Mouse (Mus musculus): ENCODE data around the gene Sft2d1. TPM values are rescaled to one million over a fixed set of nuclear protein-coding genes. Genes with fewer than 3 reads are reported as not detected.

The Sft2d1 gene
- polyA plus RNA-seq, 1 experiment from 2014 or later = 92.5 TPM

- ATAC-seq = peak; percentile 97
- peak overlapping the region; percentile 86 for H3K4me2 ChIP-seq (ENCODE audit: low read depth, low read length)
- under 1% methylated on average over 72 of the region's 77 CpGs for WGBS
Observed at GRCm38 (mm10) chr17:8283526-8284253, 27.2 kb upstream of the Sft2d1 start.

GRCm38 (mm10) chr17:8284254-8284661, 26.6 kb upstream of the Sft2d1 start:
- Histone ChIP-seq H3K4me2 (ENCODE audit: low read depth, low read length) (peak overlapping the region; percentile 72), H3K4me3 (ENCODE audit: low read length) (peak overlapping the region; percentile 88), H3K9ac (ENCODE audit: low read depth, low read length) (peak overlapping the region; percentile 87), H3K27me3 (replicated peaks; ENCODE audit: control insufficient read depth, insufficient read depth, low read length) (no peaks in the 10 kb centered on the region), H3K36me3 (ENCODE audit: control insufficient read depth, insufficient read depth, low read length) (no peaks in the 10 kb centered on the region), H3K4me1 (ENCODE audit: control insufficient read depth, insufficient read depth, low read length) (peaks cover 8% of the 10 kb centered on the region), H3K9me3 (ENCODE audit: control insufficient read depth, low read length) (no peaks in the 10 kb centered on the region), H3K27ac (ENCODE audit: low read length) (peak overlapping the region; percentile 83)
- no peak; the same call in 1 of the 2 replicates for ATAC-seq
- WGBS = under 1% methylated on average over 32 of the region's 32 CpGs

More at GRCm38 (mm10) chr17:8283526-8284253, 27.2 kb upstream of the Sft2d1 start:
- peak overlapping the region; percentile 88 for H3K9ac ChIP-seq (ENCODE audit: low read depth, low read length)
- no peaks in the 10 kb centered on the region for H3K27me3 ChIP-seq (replicated peaks; ENCODE audit: control insufficient read depth, insufficient read depth, low read length)
- H3K4me1 ChIP-seq (ENCODE audit: control insufficient read depth, insufficient read depth, low read length) = peaks cover 8% of the 10 kb centered on the region
- no peaks in the 10 kb centered on the region for H3K9me3 ChIP-seq (ENCODE audit: control insufficient read depth, low read length)
- H3K4me3 ChIP-seq (ENCODE audit: low read length) = peak overlapping the region; percentile 88
- peak overlapping the region; percentile 97 for H3K27ac ChIP-seq (ENCODE audit: low read length)
- no peaks in the 10 kb centered on the region for H3K36me3 ChIP-seq (ENCODE audit: control insufficient read depth, insufficient read depth, low read length)

- Histone ChIP-seq H3K27ac (ENCODE audit: low read length) (no peak overlapping the region), H3K27me3 (replicated peaks; ENCODE audit: control insufficient read depth, insufficient read depth, low read length) (no peaks in the 10 kb centered on the region), H3K9ac (ENCODE audit: low read depth, low read length) (peak overlapping the region; percentile 87), H3K4me2 (ENCODE audit: low read depth, low read length) (peak overlapping the region; percentile 72), H3K9me3 (ENCODE audit: control insufficient read depth, low read length) (no peaks in the 10 kb centered on the region), H3K4me3 (ENCODE audit: low read length) (peak overlapping the region; percentile 88), H3K4me1 (ENCODE audit: control insufficient read depth, insufficient read depth, low read length) (peaks cover 8% of the 10 kb centered on the region), H3K36me3 (ENCODE audit: control insufficient read depth, insufficient read depth, low read length) (no peaks in the 10 kb centered on the region; the same call in 1 of the 2 replicates)
- ATAC-seq = no peak
- 34% methylated on average over 8 of the region's 8 CpGs for WGBS
Observed at GRCm38 (mm10) chr17:8285056-8285455, 25.8 kb upstream of the Sft2d1 start.

- H3K27ac ChIP-seq (ENCODE audit: low read length) = no peak overlapping the region
- H3K4me3 ChIP-seq (ENCODE audit: low read length) = no peak overlapping the region
- H3K27me3 ChIP-seq (replicated peaks; ENCODE audit: control insufficient read depth, insufficient read depth, low read length) = no peaks in the 10 kb centered on the region
- H3K36me3 ChIP-seq (ENCODE audit: control insufficient read depth, insufficient read depth, low read length) = no peaks in the 10 kb centered on the region; the same call in 1 of the 2 replicates
- 88% methylated on average over 4 of the region's 4 CpGs for whole genome bisulfite sequencing
- H3K4me2 ChIP-seq (ENCODE audit: low read depth, low read length) = no peak overlapping the region
- H3K4me1 ChIP-seq (ENCODE audit: control insufficient read depth, insufficient read depth, low read length) = peaks cover 8% of the 10 kb centered on the region
- H3K9ac ChIP-seq (ENCODE audit: low read depth, low read length) = no peak overlapping the region
- ATAC-seq = no peak
- H3K9me3 ChIP-seq (ENCODE audit: control insufficient read depth, low read length) = no peaks in the 10 kb centered on the region
Observed at GRCm38 (mm10) chr17:8286987-8287386, 23.9 kb upstream of the Sft2d1 start.

- H3K4me1 ChIP-seq (ENCODE audit: control insufficient read depth, insufficient read depth, low read length) = peaks cover under 1% of the 10 kb centered on the region
- H3K27me3 ChIP-seq (replicated peaks; ENCODE audit: control insufficient read depth, insufficient read depth, low read length) = no peaks in the 10 kb centered on the region
- no peak overlapping the region for H3K4me3 ChIP-seq (ENCODE audit: low read length)
- 93% methylated on average over 3 of the region's 3 CpGs for WGBS
- no peak for ATAC-seq
- no peaks in the 10 kb centered on the region; the same call in 1 of the 2 replicates for H3K36me3 ChIP-seq (ENCODE audit: control insufficient read depth, insufficient read depth, low read length)
- no peak overlapping the region for H3K27ac ChIP-seq (ENCODE audit: low read length)
- no peak overlapping the region for H3K4me2 ChIP-seq (ENCODE audit: low read depth, low read length)
- H3K9ac ChIP-seq (ENCODE audit: low read depth, low read length) = no peak overlapping the region
- no peaks in the 10 kb centered on the region for H3K9me3 ChIP-seq (ENCODE audit: control insufficient read depth, low read length)
Observed at GRCm38 (mm10) chr17:8289993-8290679, 20.8 kb upstream of the Sft2d1 start.

- H3K9ac ChIP-seq (ENCODE audit: low read depth, low read length) = no peak overlapping the region
- H3K36me3 ChIP-seq (ENCODE audit: control insufficient read depth, insufficient read depth, low read length) = no peaks in the 10 kb centered on the region; the same call in 1 of the 2 replicates
- no peak for ATAC-seq
- no peak overlapping the region for H3K4me2 ChIP-seq (ENCODE audit: low read depth, low read length)
- no peak overlapping the region for H3K4me3 ChIP-seq (ENCODE audit: low read length)
- no peaks in the 10 kb centered on the region for H3K27me3 ChIP-seq (replicated peaks; ENCODE audit: control insufficient read depth, insufficient read depth, low read length)
- no peaks in the 10 kb centered on the region for H3K9me3 ChIP-seq (ENCODE audit: control insufficient read depth, low read length)
- no peaks in the 10 kb centered on the region for H3K4me1 ChIP-seq (ENCODE audit: control insufficient read depth, insufficient read depth, low read length)
- H3K27ac ChIP-seq (ENCODE audit: low read length) = no peak overlapping the region
Observed at GRCm38 (mm10) chr17:8290736-8291135, 20.2 kb upstream of the Sft2d1 start.

- Histone ChIP-seq H3K27me3 (replicated peaks; ENCODE audit: control insufficient read depth, insufficient read depth, low read length) (no peaks in the 10 kb centered on the region), H3K4me1 (ENCODE audit: control insufficient read depth, insufficient read depth, low read length) (no peaks in the 10 kb centered on the region), H3K9me3 (ENCODE audit: control insufficient read depth, low read length) (no peaks in the 10 kb centered on the region), H3K36me3 (ENCODE audit: control insufficient read depth, insufficient read depth, low read length) (no peaks in the 10 kb centered on the region), H3K4me2 (ENCODE audit: low read depth, low read length) (no peak overlapping the region), H3K27ac (ENCODE audit: low read length) (no peak overlapping the region), H3K9ac (ENCODE audit: low read depth, low read length) (no peak overlapping the region), H3K4me3 (ENCODE audit: low read length) (no peak overlapping the region)
- ATAC-seq = no peak
Observed at GRCm38 (mm10) chr17:8295825-8296224, 15.1 kb upstream of the Sft2d1 start.

- no peak overlapping the region for H3K27ac ChIP-seq (ENCODE audit: low read length)
- WGBS = 85% methylated on average over 9 of the region's 9 CpGs
- no peak for ATAC-seq
- no peaks in the 10 kb centered on the region for H3K27me3 ChIP-seq (replicated peaks; ENCODE audit: control insufficient read depth, insufficient read depth, low read length)
- no peak overlapping the region for H3K4me2 ChIP-seq (ENCODE audit: low read depth, low read length)
- no peaks in the 10 kb centered on the region for H3K36me3 ChIP-seq (ENCODE audit: control insufficient read depth, insufficient read depth, low read length)
- H3K9me3 ChIP-seq (ENCODE audit: control insufficient read depth, low read length) = no peaks in the 10 kb centered on the region
- H3K4me1 ChIP-seq (ENCODE audit: control insufficient read depth, insufficient read depth, low read length) = no peaks in the 10 kb centered on the region
- no peak overlapping the region for H3K9ac ChIP-seq (ENCODE audit: low read depth, low read length)
- no peak overlapping the region for H3K4me3 ChIP-seq (ENCODE audit: low read length)
Observed at GRCm38 (mm10) chr17:8296313-8296844, 14.5 kb upstream of the Sft2d1 start.

GRCm38 (mm10) chr17:8297746-8298145, 13.2 kb upstream of the Sft2d1 start:
- WGBS = 82% methylated on average over 5 of the region's 5 CpGs
- H3K27ac ChIP-seq (ENCODE audit: low read length) = no peak overlapping the region
- H3K27me3 ChIP-seq (replicated peaks; ENCODE audit: control insufficient read depth, insufficient read depth, low read length) = no peaks in the 10 kb centered on the region
- no peak overlapping the region for H3K4me3 ChIP-seq (ENCODE audit: low read length)
- H3K36me3 ChIP-seq (ENCODE audit: control insufficient read depth, insufficient read depth, low read length) = no peaks in the 10 kb centered on the region
- H3K9me3 ChIP-seq (ENCODE audit: control insufficient read depth, low read length) = no peaks in the 10 kb centered on the region
- H3K9ac ChIP-seq (ENCODE audit: low read depth, low read length) = no peak overlapping the region
- no peaks in the 10 kb centered on the region for H3K4me1 ChIP-seq (ENCODE audit: control insufficient read depth, insufficient read depth, low read length)
- ATAC-seq = no peak
- no peak overlapping the region for H3K4me2 ChIP-seq (ENCODE audit: low read depth, low read length)
